Mouse (Mus musculus) forebrain, embryonic 16.5 days (tissue): ENCODE data around the gene Bsn. TPM values are rescaled to one million over a fixed set of nuclear protein-coding genes. Genes with fewer than 3 reads are reported as not detected.

ENCODE experiments used
- ATAC-seq: fragments of 200-750 bp; cut with Nextera tagmentation; 2 replicates; pipeline ENCODE4 v1.8.0; 2017; ENCODE audit warnings: mild to moderate bottlenecking, moderate library complexity
- H3K27ac ChIP-seq: fragments of 300-500 bp; sonication (generic); 2 replicates; pipeline ENCODE4 v1.5.1; 2014; ENCODE audit warnings: low read length, control low read depth
- H3K27me3 ChIP-seq: fragments of 300-500 bp; sonication (generic); replicated peaks from 2 replicates; pipeline ENCODE4 v1.6.1; 2014; ENCODE audit warnings: low read length; ENCODE audit not compliant: control insufficient read depth, insufficient read depth
- H3K36me3 ChIP-seq: fragments of 300-500 bp; sonication (generic); 2 replicates; pipeline ENCODE4 v1.6.1; 2014; ENCODE audit not compliant: control insufficient read depth, insufficient read depth
- H3K4me1 ChIP-seq: fragments of 300-500 bp; sonication (generic); replicated peaks from 2 replicates; pipeline ENCODE4 v1.6.1; 2014; ENCODE audit warnings: low read length; ENCODE audit not compliant: control insufficient read depth, insufficient read depth
- H3K4me2 ChIP-seq: fragments of 300-500 bp; sonication (generic); 2 replicates; pipeline ENCODE4 v1.6.1; 2014; ENCODE audit warnings: mild to moderate bottlenecking, low read length, control low read depth
- H3K4me3 ChIP-seq: fragments of 300-500 bp; sonication (generic); replicated peaks from 2 replicates; pipeline ENCODE4 v1.5.1; 2014; ENCODE audit warnings: mild to moderate bottlenecking, low read length, control low read depth
- H3K9ac ChIP-seq: fragments of 300-500 bp; sonication (generic); replicated peaks from 2 replicates; pipeline ENCODE4 v1.6.1; 2014; ENCODE audit warnings: low read depth, low read length, control low read depth
- H3K9me3 ChIP-seq: fragments of 300-500 bp; sonication (generic); 2 replicates; pipeline ENCODE4 v1.6.1; 2016; ENCODE audit warnings: low read length; ENCODE audit not compliant: control insufficient read depth
- WGBS: fragments of 180-500 bp; shearing (Covaris S2); extraction: QIAGEN DNeasy Blood & Tissue Kit; methylation state at CpG from one replicate; pipeline ENCODE4 v1.1.7; 2014; 5-methylcytosine and 5-hydroxymethylcytosine counted together
- polyA plus RNA-seq: library from polyadenylated mRNA; unstranded; fragments of >200 nt; fragmentation: Nextera tagmentation; extraction: Ambion mirVana; gene quantifications from 2 replicates; pipeline ENCODE4 v1.2.1, GENCODE M21; 2015

The Bsn gene
- polyA plus RNA-seq, 1 experiment from 2014 or later = 8.5 TPM

GRCm38 (mm10) chr9:108111101-108111592, 79.0 kb downstream of the Bsn start:
- no peak overlapping the region for H3K4me2 ChIP-seq
- H3K4me3 ChIP-seq = no peak overlapping the region
- H3K9me3 ChIP-seq = no peaks in the 10 kb centered on the region
- 14% methylated on average over 22 of the region's 22 CpGs for WGBS
- no peak overlapping the region for H3K27ac ChIP-seq
- ATAC-seq = no peak
- 0 out of 2 replicates have a peak, but pooled peaks cover 3% of the 10 kb centered on the region for H3K4me1 ChIP-seq
- no peaks in the 10 kb centered on the region for H3K27me3 ChIP-seq
- peaks cover 18% of the 10 kb centered on the region for H3K36me3 ChIP-seq
- H3K9ac ChIP-seq = no peak overlapping the region

GRCm38 (mm10) chr9:108110160-108110559, 80.0 kb downstream of the Bsn start:
- H3K9ac ChIP-seq = no peak overlapping the region
- H3K27ac ChIP-seq = no peak overlapping the region
- H3K27me3 ChIP-seq = no peaks in the 10 kb centered on the region
- no peak overlapping the region for H3K4me3 ChIP-seq
- no peak for ATAC-seq
- WGBS = 94% methylated on average over 16 of the region's 16 CpGs
- H3K4me2 ChIP-seq = no peak overlapping the region
- peaks cover 14% of the 10 kb centered on the region for H3K36me3 ChIP-seq
- H3K4me1 ChIP-seq = 0 out of 2 replicates have a peak, but pooled peaks cover 3% of the 10 kb centered on the region
- no peaks in the 10 kb centered on the region for H3K9me3 ChIP-seq

DNA sequence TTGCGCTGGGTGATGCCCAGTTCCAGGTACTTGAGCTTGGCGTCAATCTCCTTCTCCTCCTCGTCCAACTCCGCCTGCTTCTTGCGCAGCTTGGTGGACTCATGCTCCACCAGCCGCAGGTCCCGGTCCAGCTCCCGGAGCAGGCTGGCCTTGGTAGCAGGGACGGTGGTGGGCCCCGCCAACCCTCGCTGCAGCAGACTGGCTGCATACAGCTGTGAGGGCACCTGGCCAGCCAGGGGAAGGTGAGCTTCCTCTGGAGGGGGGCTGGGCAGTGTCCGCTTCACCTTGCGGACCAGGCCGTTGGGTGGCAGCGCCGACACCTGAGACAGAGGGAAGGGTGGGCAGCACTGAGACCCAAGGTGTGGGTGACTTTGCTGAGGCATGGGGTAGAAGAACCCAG, 82.3 kb downstream of the Bsn start:
- no peaks in the 10 kb centered on the region for H3K27me3 ChIP-seq
- no peak overlapping the region for H3K9ac ChIP-seq
- peaks cover 10% of the 10 kb centered on the region for H3K36me3 ChIP-seq
- ATAC-seq = no peak
- H3K4me3 ChIP-seq = no peak overlapping the region
- no peak overlapping the region for H3K27ac ChIP-seq
- no peak overlapping the region for H3K4me2 ChIP-seq
- H3K4me1 ChIP-seq = 0 out of 2 replicates have a peak, but pooled peaks cover 3% of the 10 kb centered on the region
- H3K9me3 ChIP-seq = no peaks in the 10 kb centered on the region
- 95% methylated on average over 16 of the region's 16 CpGs for WGBS

DNA sequence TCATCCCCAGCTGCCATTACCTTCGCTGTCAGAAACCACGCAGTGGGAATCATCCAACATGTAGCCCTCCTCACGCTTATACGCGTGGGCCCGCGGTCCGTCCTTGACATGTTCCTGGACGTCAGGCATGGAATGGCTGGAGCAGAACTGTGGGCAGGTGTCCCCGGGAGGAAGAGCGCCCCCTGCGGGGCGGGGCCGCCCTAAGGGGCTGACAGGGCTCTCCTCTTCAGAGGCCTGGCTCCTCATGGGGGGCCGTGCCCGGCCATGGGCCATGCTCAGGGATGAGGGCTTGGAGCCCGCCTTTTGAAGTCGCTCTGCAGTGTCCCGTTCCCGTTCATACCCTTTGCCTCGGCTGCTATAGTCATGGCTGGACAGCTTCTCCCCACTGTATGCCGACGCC, 84.1 kb downstream of the Bsn start:
- Histone ChIP-seq H3K9me3 (no peaks in the 10 kb centered on the region), H3K9ac (no peak overlapping the region), H3K4me3 (no peak overlapping the region), H3K4me1 (no peaks in the 10 kb centered on the region), H3K36me3 (peaks cover 12% of the 10 kb centered on the region; the same call in 1 of the 2 replicates), H3K27ac (no peak overlapping the region), H3K4me2 (no peak overlapping the region), H3K27me3 (no peaks in the 10 kb centered on the region)
- 90% methylated on average over 23 of the region's 23 CpGs for WGBS
- no peak for ATAC-seq

DNA sequence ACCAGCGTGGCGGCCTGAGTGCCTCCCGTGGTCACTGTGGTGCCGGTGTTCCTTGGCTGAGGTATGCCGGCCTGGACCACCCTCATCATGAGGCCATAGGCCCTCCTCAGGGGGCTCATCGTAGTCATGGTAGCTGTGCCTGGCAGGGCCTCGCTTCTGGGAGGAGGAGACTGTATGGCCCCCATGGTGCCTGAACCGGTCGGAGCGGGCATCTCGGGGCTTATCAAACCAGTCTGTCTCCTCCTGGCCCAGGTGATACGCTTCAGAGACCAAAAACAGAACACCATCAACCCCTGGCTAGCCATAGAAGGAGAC, 84.7 kb downstream of the Bsn start:
- H3K4me3 ChIP-seq = no peak overlapping the region
- no peak overlapping the region for H3K9ac ChIP-seq
- no peaks in the 10 kb centered on the region for H3K9me3 ChIP-seq
- no peak overlapping the region for H3K4me2 ChIP-seq
- H3K36me3 ChIP-seq = peaks cover 12% of the 10 kb centered on the region; the same call in 1 of the 2 replicates
- 75% methylated on average over 12 of the region's 12 CpGs for WGBS
- no peaks in the 10 kb centered on the region for H3K27me3 ChIP-seq
- no peak overlapping the region for H3K27ac ChIP-seq
- no peaks in the 10 kb centered on the region for H3K4me1 ChIP-seq
- ATAC-seq = no peak

DNA sequence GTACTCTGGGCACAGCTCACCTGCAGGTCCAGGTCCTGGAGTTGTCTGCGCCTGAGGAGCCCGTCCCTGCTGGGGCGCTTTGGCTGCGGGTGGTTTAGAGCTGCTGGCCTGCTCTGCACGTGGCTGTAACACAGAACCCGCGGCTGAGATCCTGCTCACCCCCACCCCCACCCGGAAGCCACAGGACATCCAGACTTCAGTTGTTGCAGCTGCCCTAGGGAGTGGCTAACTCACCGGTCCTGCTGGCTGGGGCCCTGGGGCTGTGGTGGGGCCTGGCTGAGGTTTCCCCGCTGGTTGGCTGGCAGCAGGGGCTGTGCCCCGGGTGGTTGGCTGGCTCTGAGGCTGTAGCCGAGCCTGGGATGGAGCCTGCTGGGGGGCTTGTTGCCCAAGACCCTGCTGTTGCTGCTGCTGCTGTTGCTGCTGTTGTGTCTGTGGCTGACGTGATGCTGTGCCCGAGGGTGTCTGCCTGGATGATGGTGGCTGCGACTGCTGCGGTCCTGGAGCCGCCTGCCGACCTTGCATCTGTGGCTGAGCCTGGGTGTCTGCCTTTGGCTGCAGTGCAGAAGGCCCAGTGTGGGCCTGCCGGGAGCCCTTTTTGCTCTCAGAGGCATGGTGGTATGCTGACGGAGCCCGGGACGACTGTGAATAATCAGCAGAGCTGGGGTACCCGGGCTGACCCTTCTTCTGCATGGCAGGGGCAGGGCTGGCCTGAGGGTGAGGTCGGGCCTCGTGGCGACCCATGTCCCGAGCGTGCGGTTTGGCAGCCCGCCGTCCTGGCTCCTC, 85.2 kb downstream of the Bsn start:
- no peaks in the 10 kb centered on the region for H3K4me1 ChIP-seq
- no peak overlapping the region for H3K9ac ChIP-seq
- ATAC-seq = no peak
- H3K27me3 ChIP-seq = no peaks in the 10 kb centered on the region
- H3K36me3 ChIP-seq = peaks cover 12% of the 10 kb centered on the region; the same call in 1 of the 2 replicates
- no peaks in the 10 kb centered on the region for H3K9me3 ChIP-seq
- no peak overlapping the region for H3K27ac ChIP-seq
- no peak overlapping the region for H3K4me2 ChIP-seq
- H3K4me3 ChIP-seq = no peak overlapping the region
- WGBS = 39% methylated on average over 31 of the region's 31 CpGs

DNA sequence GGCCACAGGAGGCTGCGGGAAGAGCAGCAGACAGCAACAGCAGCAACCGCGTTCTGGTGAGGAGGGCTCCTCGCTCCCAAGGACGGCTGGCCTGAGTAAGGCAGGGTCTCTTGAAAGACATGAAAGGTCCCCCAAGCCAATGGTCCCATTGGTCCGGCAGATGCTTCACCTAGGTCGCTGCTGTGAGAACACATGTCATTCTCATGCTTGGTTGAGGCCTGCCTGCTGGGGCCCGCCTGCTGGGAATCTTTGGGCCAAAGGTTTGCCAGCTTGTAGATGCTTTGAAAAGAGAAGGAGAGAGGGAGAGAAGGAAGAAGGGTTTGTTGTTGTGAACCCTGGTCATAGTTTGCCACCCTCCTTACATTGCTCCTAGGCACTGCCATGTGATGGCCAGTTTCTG, 90.6 kb downstream of the Bsn start:
- H3K4me1 ChIP-seq = peaks cover 10% of the 10 kb centered on the region
- H3K9me3 ChIP-seq = no peaks in the 10 kb centered on the region
- peaks cover 12% of the 10 kb centered on the region; the same call in 1 of the 2 replicates for H3K36me3 ChIP-seq

GRCm38 (mm10) chr9:108095949-108096712, 94.1 kb downstream of the Bsn start:
- 64% methylated on average over 10 of the region's 10 CpGs for WGBS
- H3K4me3 ChIP-seq = no peak overlapping the region

More for the DNA sequence above, 90.6 kb downstream of the Bsn start:
- ATAC-seq = no peak
- no peaks in the 10 kb centered on the region for H3K27me3 ChIP-seq
- H3K9ac ChIP-seq = no peak overlapping the region
- H3K27ac ChIP-seq = no peak overlapping the region
- H3K4me2 ChIP-seq = no peak overlapping the region
- WGBS = 91% methylated on average over 8 of the region's 8 CpGs
- H3K4me3 ChIP-seq = no peak overlapping the region

GRCm38 (mm10) chr9:108095518-108095917, 94.7 kb downstream of the Bsn start:
- Histone ChIP-seq H3K4me1 (peaks cover 16% of the 10 kb centered on the region), H3K4me3 (peak overlapping the region; percentile 63), H3K27me3 (no peaks in the 10 kb centered on the region), H3K9ac (no peak overlapping the region), H3K27ac (no peak overlapping the region), H3K9me3 (no peaks in the 10 kb centered on the region), H3K36me3 (peaks cover 14% of the 10 kb centered on the region; the same call in 1 of the 2 replicates), H3K4me2 (peak overlapping the region; percentile 84)
- ATAC-seq = 0 out of 2 replicates have a peak, but pooled peaks have one; percentile 7
- WGBS = 9% methylated on average over 3 of the region's 3 CpGs

More at GRCm38 (mm10) chr9:108095949-108096712, 94.1 kb downstream of the Bsn start:
- no peak overlapping the region; the same call in 1 of the 2 replicates for H3K4me2 ChIP-seq
- H3K9me3 ChIP-seq = no peaks in the 10 kb centered on the region
- H3K27ac ChIP-seq = no peak overlapping the region
- no peak for ATAC-seq
- no peak overlapping the region for H3K9ac ChIP-seq
- H3K4me1 ChIP-seq = peaks cover 16% of the 10 kb centered on the region
- no peaks in the 10 kb centered on the region for H3K27me3 ChIP-seq
- H3K36me3 ChIP-seq = peaks cover 9% of the 10 kb centered on the region
